ENCODE assay signal across 8 mouse cellular contexts in the genomic region with DNA sequence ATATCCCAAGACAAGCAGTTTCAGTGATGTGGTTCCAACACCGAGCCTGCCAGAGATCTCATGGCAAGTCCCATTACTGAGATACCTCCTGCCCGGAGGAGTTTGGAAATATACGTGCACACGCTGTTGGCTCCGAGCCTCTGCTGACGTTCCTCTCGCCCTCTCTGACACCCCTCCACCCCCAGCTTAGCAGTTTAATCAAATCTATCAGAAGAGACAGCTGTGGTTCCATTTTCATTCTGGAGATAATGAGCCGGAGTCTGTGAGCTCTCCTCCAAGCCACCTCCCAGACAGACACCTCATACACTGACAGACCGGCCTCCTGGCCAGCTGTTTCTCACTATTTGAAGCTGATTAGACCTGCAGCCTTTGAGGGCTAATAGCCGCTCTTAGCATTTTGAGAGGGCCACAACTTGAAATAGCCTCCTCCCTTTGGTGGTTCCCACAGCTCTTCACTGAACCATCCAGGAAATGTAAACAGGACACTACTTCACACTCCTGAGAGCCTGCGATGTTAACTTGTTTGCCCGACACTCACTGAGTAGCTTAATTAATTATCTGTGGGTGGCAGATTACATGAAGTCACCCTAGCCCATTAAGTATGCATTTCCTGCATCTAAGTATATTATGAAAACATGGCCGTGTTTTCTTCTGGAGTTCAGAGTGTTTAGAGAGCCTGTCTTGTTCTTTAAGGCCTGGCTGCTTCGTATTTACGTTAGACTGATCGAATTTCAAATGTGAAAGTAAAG.
DNase-seq lines count a peak whose midpoint lies in the region; ATAC-seq lines count a peak whose summit lies in the region.

No protein-coding gene starts in this region.

- 0 out of 2 replicates have a peak, but pooled peaks have one; percentile 35 for ATAC-seq in heart, embryonic 11.5 days (replicated peaks; ENCODE audit: insufficient number of reproducible peaks, low FRiP score, low TSS enrichment)
- peak; percentile 60; the same call in 1 of the 2 replicates for ATAC-seq in hindbrain, embryonic 14.5 days (ENCODE audit: low FRiP score)
- ATAC-seq in CD4-positive, CD25-positive, alpha-beta regulatory T cell, adult 4 months, result no peak
- ATAC-seq in activated CD4-positive, CD25-positive, alpha-beta regulatory T cell, adult 4 months, result no peak

- no peak overlapping the region for H3K4me3 ChIP-seq in heart, embryonic 11.5 days (ENCODE audit: low read depth, low read length)
- H3K4me3 ChIP-seq in hindbrain, embryonic 14.5 days (replicated peaks; ENCODE audit: low read length), result no peak overlapping the region

- no peak overlapping the region for H3K27ac ChIP-seq in heart, embryonic 11.5 days (ENCODE audit: low read depth, low read length)
- H3K27ac ChIP-seq in hindbrain, embryonic 14.5 days, result 0 out of 2 replicates have a peak overlapping the region, but pooled peaks have one; percentile 10

- no peaks in the 10 kb centered on the region; the same call in 1 of the 2 replicates for H3K4me1 ChIP-seq in heart, embryonic 11.5 days (ENCODE audit: control insufficient read depth, insufficient read depth, low read length)
- peaks cover 21% of the 10 kb centered on the region for H3K4me1 ChIP-seq in hindbrain, embryonic 14.5 days (replicated peaks; ENCODE audit: control insufficient read depth, insufficient read depth, low read length)

- no peaks in the 10 kb centered on the region for H3K9me3 ChIP-seq in heart, embryonic 11.5 days (replicated peaks; ENCODE audit: control insufficient read depth, low read length)
- no peaks in the 10 kb centered on the region for H3K9me3 ChIP-seq in hindbrain, embryonic 14.5 days (ENCODE audit: control insufficient read depth, low read length)

- H3K36me3 ChIP-seq in heart, embryonic 11.5 days (ENCODE audit: control insufficient read depth, insufficient read depth, low read length), result no peaks in the 10 kb centered on the region
- H3K36me3 ChIP-seq in hindbrain, embryonic 14.5 days (replicated peaks; ENCODE audit: control insufficient read depth, insufficient read depth), result no peaks in the 10 kb centered on the region

- DNase-seq in heart, adult 18-20 months, result no peak
- DNase-seq in embryo, embryonic 11 days, result peak; percentile 46
- DNase-seq in hindbrain, embryonic 14.5 days (ENCODE audit: low spot score), result no peak
- peak; percentile 18 for DNase-seq in mesoderm, embryonic 11.5 days (ENCODE audit: low read depth, low spot score)
- no peak for DNase-seq in natural killer cell, adult 2 months (ENCODE audit: low spot score in 2 of 2)

- H3K27me3 ChIP-seq in heart, embryonic 11.5 days (ENCODE audit: control insufficient read depth, insufficient read depth, low read length), result no peaks in the 10 kb centered on the region
- no peaks in the 10 kb centered on the region for H3K27me3 ChIP-seq in hindbrain, embryonic 14.5 days (ENCODE audit: control insufficient read depth, insufficient read depth, low read length)

- 5% methylated on average over 16 of the region's 16 CpGs for WGBS in heart, embryonic 11.5 days (ENCODE audit: insufficient replicate concordance)
- WGBS in hindbrain, embryonic 14.5 days, result 15% methylated on average over 16 of the region's 16 CpGs

- peak overlapping the region; percentile 71 for H3K4me2 ChIP-seq in heart, embryonic 11.5 days
- peak overlapping the region; percentile 63 for H3K4me2 ChIP-seq in hindbrain, embryonic 14.5 days (replicated peaks)

- H3K9ac ChIP-seq in heart, embryonic 11.5 days (ENCODE audit: low read depth, low read length), result no peak overlapping the region
- no peak overlapping the region for H3K9ac ChIP-seq in hindbrain, embryonic 14.5 days

Comparison
In these comparisons a context has a peak if more than half of its experiments do, and no peak if none do; other contexts are left out.
1. ATAC-seq: peak in heart, embryonic 11.5 days (single experiment) and hindbrain, embryonic 14.5 days (single experiment); none in CD4-positive, CD25-positive, alpha-beta regulatory T cell, adult 4 months (single experiment) and activated CD4-positive, CD25-positive, alpha-beta regulatory T cell, adult 4 months (single experiment).
2. DNase-seq: peak in embryo, embryonic 11 days (single experiment) and mesoderm, embryonic 11.5 days (single experiment); none in heart, adult 18-20 months (0 of 2), hindbrain, embryonic 14.5 days (single experiment) and natural killer cell, adult 2 months (0 of 2).